Mouse (Mus musculus) liver, embryonic 16.5 days (tissue): ENCODE data around the gene Kcnc3. TPM values are rescaled to one million over a fixed set of nuclear protein-coding genes. Genes with fewer than 3 reads are reported as not detected.
A peak's percentile ranks its signal among the peaks of the same experiment; 100 is the strongest.

Source experiments
- ATAC-seq: fragments of 200-750 bp; cut with Nextera tagmentation; 2 replicates; pipeline ENCODE4 v1.8.0; 2017; ENCODE audit warnings: low read depth, mild to moderate bottlenecking, moderate number of reproducible peaks, moderate library complexity
- H3K27ac ChIP-seq: fragments of 300-500 bp; sonication (generic); 2 replicates; pipeline ENCODE4 v1.5.1; 2014; ENCODE audit warnings: mild to moderate bottlenecking, low read length
- H3K27me3 ChIP-seq: fragments of 300-500 bp; sonication (generic); 2 replicates; pipeline ENCODE4 v1.6.1; 2014; ENCODE audit warnings: low read depth, low read length, mixed read lengths; ENCODE audit not compliant: control insufficient read depth, insufficient read depth
- H3K36me3 ChIP-seq: fragments of 300-500 bp; sonication (generic); 2 replicates; pipeline ENCODE4 v1.6.1; 2014; ENCODE audit warnings: mild to moderate bottlenecking; ENCODE audit not compliant: control insufficient read depth, insufficient read depth
- H3K4me1 ChIP-seq: fragments of 300-500 bp; sonication (generic); 2 replicates; pipeline ENCODE4 v1.6.1; 2014; ENCODE audit warnings: low read depth, low read length, mixed read lengths; ENCODE audit not compliant: control insufficient read depth
- H3K4me2 ChIP-seq: fragments of 300-500 bp; sonication (generic); 2 replicates; pipeline ENCODE4 v1.6.1; 2014; ENCODE audit warnings: low read depth, low read length, mixed read lengths
- H3K4me3 ChIP-seq: fragments of 300-500 bp; sonication (generic); 2 replicates; pipeline ENCODE4 v1.5.1; 2014; ENCODE audit warnings: low read depth, mild to moderate bottlenecking, low read length
- H3K9ac ChIP-seq: fragments of 300-500 bp; sonication (generic); 2 replicates; pipeline ENCODE4 v1.6.1; 2014; ENCODE audit warnings: low read depth, low read length
- H3K9me3 ChIP-seq: fragments of 300-500 bp; sonication (generic); replicated peaks from 2 replicates; pipeline ENCODE4 v1.6.1; 2016; ENCODE audit warnings: low read length; ENCODE audit not compliant: control insufficient read depth
- WGBS: fragments of 180-500 bp; shearing (Covaris S2); extraction: QIAGEN DNeasy Blood & Tissue Kit; methylation state at CpG from one replicate; pipeline ENCODE4 v1.1.7; 2014; ENCODE audit not compliant: insufficient replicate concordance; 5-methylcytosine and 5-hydroxymethylcytosine counted together
- polyA plus RNA-seq: library from polyadenylated mRNA; unstranded; fragments of >200 nt; fragmentation: Nextera tagmentation; extraction: Ambion mirVana; gene quantifications from 2 replicates; pipeline ENCODE4 v1.2.1, GENCODE M21; 2015

The Kcnc3 gene
- 0.06 and 0.07 TPM in 2 replicates for polyA plus RNA-seq

- no peak within 1 kb of the TSS for H3K9ac ChIP-seq
- H3K27ac ChIP-seq = no peak within 1 kb of the TSS
- H3K36me3 ChIP-seq = no peaks in the 10 kb centered on the region
- no peaks in the 10 kb centered on the region for H3K9me3 ChIP-seq
- peak within 1 kb of the TSS; percentile 54 for H3K4me3 ChIP-seq
- WGBS = under 1% methylated on average over 79 of the region's 80 CpGs
- peak within 1 kb of the TSS; percentile 79 for H3K4me2 ChIP-seq
- peaks cover 83% of the 10 kb centered on the region for H3K27me3 ChIP-seq
- ATAC-seq = peak; percentile 94
- H3K4me1 ChIP-seq = peaks cover 10% of the 10 kb centered on the region; the same call in 1 of the 2 replicates
These were observed at the start of gene Kcnc3 for GRCm38 (mm10) chr7:44590402-44591347. TSS of gene Kcnc3 (plus strand) at chr7:44590664.

- Histone ChIP-seq H3K9me3 (no peaks in the 10 kb centered on the region), H3K4me2 (no peak overlapping the region), H3K4me3 (no peak overlapping the region), H3K36me3 (peaks cover 53% of the 10 kb centered on the region), H3K27ac (no peak overlapping the region), H3K9ac (no peak overlapping the region), H3K4me1 (peaks cover 8% of the 10 kb centered on the region), H3K27me3 (no peaks in the 10 kb centered on the region)
- ATAC-seq = no peak
- 87% methylated on average over 11 of the region's 11 CpGs for WGBS
These were observed 47.9 kb upstream of the Kcnc3 start for GRCm38 (mm10) chr7:44542555-44542954.

GRCm38 (mm10) chr7:44543071-44543470 is 47.4 kb upstream of the Kcnc3 start:
- no peak for ATAC-seq
- Histone ChIP-seq H3K27ac (no peak overlapping the region), H3K36me3 (peaks cover 48% of the 10 kb centered on the region), H3K9me3 (no peaks in the 10 kb centered on the region), H3K27me3 (no peaks in the 10 kb centered on the region), H3K4me3 (no peak overlapping the region), H3K9ac (no peak overlapping the region), H3K4me1 (peaks cover 13% of the 10 kb centered on the region), H3K4me2 (no peak overlapping the region)
- 75% methylated on average over 12 of the region's 12 CpGs for whole genome bisulfite sequencing

- no peak overlapping the region for H3K4me2 ChIP-seq
- no peak overlapping the region for H3K27ac ChIP-seq
- peaks cover 39% of the 10 kb centered on the region for H3K36me3 ChIP-seq
- H3K9ac ChIP-seq = no peak overlapping the region
- ATAC-seq = no peak
- no peak overlapping the region for H3K4me3 ChIP-seq
- H3K4me1 ChIP-seq = peaks cover 16% of the 10 kb centered on the region
- no peaks in the 10 kb centered on the region for H3K27me3 ChIP-seq
- WGBS = 89% methylated on average over 3 of the region's 3 CpGs
- H3K9me3 ChIP-seq = no peaks in the 10 kb centered on the region
These were observed 44.2 kb upstream of the Kcnc3 start for GRCm38 (mm10) chr7:44546274-44546673.

GRCm38 (mm10) chr7:44547041-44547440 is 43.4 kb upstream of the Kcnc3 start:
- Histone ChIP-seq H3K27me3 (no peaks in the 10 kb centered on the region), H3K9ac (peak overlapping the region; percentile 73), H3K4me3 (peak overlapping the region; percentile 78), H3K4me2 (peak overlapping the region; percentile 93), H3K9me3 (no peaks in the 10 kb centered on the region), H3K4me1 (peaks cover 16% of the 10 kb centered on the region), H3K27ac (no peak overlapping the region; the same call in 1 of the 2 replicates), H3K36me3 (peaks cover 39% of the 10 kb centered on the region)
- 90% methylated on average over 13 of the region's 13 CpGs for WGBS
- no peak for ATAC-seq

- Histone ChIP-seq H3K9ac (peak overlapping the region; percentile 73), H3K36me3 (peaks cover 37% of the 10 kb centered on the region), H3K4me3 (peak overlapping the region; percentile 78), H3K27me3 (no peaks in the 10 kb centered on the region), H3K4me2 (peak overlapping the region; percentile 93), H3K27ac (peak overlapping the region; percentile 91), H3K9me3 (no peaks in the 10 kb centered on the region), H3K4me1 (peaks cover 17% of the 10 kb centered on the region)
- 25% methylated on average over 5 of the region's 5 CpGs for WGBS
- no peak for ATAC-seq
These were observed 42.7 kb upstream of the Kcnc3 start for GRCm38 (mm10) chr7:44547725-44548124.

GRCm38 (mm10) chr7:44548497-44549087 is 41.9 kb upstream of the Kcnc3 start, which contains the start of gene Pold1:
TSS of gene Pold1 (minus strand) at chr7:44548849.
- Histone ChIP-seq H3K36me3 (peaks cover 35% of the 10 kb centered on the region), H3K4me2 (peak within 1 kb of the TSS; percentile 93), H3K9me3 (no peaks in the 10 kb centered on the region), H3K27me3 (no peaks in the 10 kb centered on the region), H3K4me1 (peaks cover 24% of the 10 kb centered on the region), H3K9ac (peak within 1 kb of the TSS; percentile 73), H3K4me3 (peak within 1 kb of the TSS; percentile 78), H3K27ac (peak within 1 kb of the TSS; percentile 91)
- ATAC-seq = peak; percentile 95
- 0% methylated on average over 43 of the region's 43 CpGs for WGBS

- H3K36me3 ChIP-seq = peaks cover 35% of the 10 kb centered on the region
- ATAC-seq = no peak
- no peak overlapping the region for H3K9ac ChIP-seq
- no peak overlapping the region for H3K4me2 ChIP-seq
- no peaks in the 10 kb centered on the region for H3K9me3 ChIP-seq
- no peaks in the 10 kb centered on the region for H3K27me3 ChIP-seq
- H3K27ac ChIP-seq = no peak overlapping the region
- no peak overlapping the region for H3K4me3 ChIP-seq
- WGBS = 82% methylated on average over 23 of the region's 23 CpGs
- H3K4me1 ChIP-seq = peaks cover 27% of the 10 kb centered on the region
These were observed 40.6 kb upstream of the Kcnc3 start for GRCm38 (mm10) chr7:44549621-44550408.
